Mouse (Mus musculus) adrenal gland, adult 18-20 months (tissue): Measurements from ENCODE around the gene Garnl3. TPM values are rescaled to one million over a fixed set of nuclear protein-coding genes. Genes with fewer than 3 reads are reported as not detected.
"Not testable (repeated sequence)": the region's sequence is repeated elsewhere in the genome, so short reads cannot be mapped to it uniquely, and the experiment has no call there.

Experiments used
- DNase-seq, 2 experiments: peaks; one replicate each; pipeline ENCODE4 v3.0.0; 2021 to 2022; ENCODE audit warnings: low spot score in 2 of 2
- total RNA-seq, 2 experiments: library from RNA; stranded (reverse); gene quantifications; 1 replicate in 1 of 2; 2 replicates in 1 of 2; pipeline ENCODE4 v1.2.3; 2021

The Garnl3 gene
- total RNA-seq, 2 experiments from 2014 or later: 11.4 to 16.1 TPM

DNA sequence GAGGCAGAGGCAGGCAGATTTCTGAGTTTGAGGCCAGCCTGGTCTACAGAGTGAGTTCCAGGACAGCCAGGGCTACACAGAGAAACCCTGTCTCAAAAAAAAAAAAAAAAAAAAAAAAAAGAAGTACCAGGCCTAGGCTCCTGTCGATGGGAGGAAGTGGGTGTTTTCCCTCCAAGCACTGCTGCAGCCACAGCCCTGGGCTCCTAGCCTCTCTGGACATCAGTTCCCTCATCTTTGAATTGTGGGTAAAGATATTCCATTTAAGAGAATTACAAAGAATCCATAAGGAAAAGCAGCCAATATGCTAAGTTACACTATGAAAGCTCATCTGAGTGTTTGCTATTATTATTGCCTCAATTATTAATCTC is 41.4 kb downstream of the Garnl3 start:
- DNase-seq: not testable (repeated sequence)

DNA sequence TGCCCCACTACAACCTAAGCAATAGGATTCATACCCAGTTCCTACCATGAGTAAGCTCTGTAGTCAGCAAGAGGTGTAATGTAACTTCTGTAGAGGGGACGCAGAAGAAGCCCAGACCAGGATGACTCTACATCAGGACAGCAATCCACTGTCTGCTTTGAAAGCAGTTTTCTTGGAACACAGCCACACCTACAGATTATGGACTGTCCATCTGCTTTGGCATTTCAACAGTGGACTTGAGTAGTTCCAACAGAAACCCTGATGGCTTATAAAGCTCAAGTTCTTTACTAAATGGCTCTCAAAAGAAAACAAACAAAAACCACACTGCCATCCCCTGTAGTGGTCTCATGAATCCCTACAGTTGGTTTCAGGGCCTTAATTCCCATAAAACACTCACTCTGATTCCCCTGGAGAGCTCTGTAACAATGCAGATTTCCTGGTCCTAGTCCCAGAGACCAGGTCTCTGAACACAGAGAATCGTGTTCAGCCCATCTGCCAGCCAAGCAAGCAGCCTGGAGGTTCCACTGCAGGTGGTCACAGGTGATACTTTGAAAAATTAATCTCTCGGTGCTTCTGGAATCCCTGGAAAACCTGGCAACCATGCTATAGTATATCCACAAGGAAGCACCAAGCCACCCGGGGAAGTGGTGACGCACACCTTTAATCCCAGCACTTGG is 42.0 kb downstream of the Garnl3 start:
- no peak for DNase-seq

DNA sequence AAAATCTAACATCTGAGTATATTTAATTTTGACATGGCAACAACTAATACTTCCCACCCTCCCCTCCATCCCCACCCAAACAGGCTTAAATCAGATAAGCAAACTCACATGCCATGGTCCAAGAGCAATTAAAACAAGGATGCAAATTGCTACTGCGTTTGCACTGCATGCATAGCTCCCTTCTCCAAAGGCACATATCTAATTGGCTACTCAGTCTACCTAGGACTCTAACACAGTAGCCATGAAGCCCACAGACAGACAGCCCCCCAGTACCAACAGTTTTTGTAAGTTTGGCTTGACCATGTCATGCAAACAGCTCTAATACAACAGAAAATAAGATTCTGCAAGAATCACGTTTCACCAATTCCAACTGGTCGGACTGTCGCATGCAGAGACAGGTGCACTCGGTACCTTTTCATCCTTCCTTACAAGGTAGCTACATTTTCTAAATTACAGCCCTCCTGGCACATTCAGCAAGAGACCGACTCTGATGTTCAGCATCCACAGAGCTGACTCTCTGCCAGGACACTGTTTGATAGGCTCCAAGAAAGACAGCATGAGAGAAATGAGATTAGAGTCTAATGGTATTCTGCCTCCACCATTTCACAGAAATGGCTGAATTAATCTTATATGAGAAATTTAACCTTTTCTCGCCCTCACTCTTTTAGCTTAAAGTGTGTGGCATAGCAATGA is 44.6 kb downstream of the Garnl3 start:
- DNase-seq: no peak

DNA sequence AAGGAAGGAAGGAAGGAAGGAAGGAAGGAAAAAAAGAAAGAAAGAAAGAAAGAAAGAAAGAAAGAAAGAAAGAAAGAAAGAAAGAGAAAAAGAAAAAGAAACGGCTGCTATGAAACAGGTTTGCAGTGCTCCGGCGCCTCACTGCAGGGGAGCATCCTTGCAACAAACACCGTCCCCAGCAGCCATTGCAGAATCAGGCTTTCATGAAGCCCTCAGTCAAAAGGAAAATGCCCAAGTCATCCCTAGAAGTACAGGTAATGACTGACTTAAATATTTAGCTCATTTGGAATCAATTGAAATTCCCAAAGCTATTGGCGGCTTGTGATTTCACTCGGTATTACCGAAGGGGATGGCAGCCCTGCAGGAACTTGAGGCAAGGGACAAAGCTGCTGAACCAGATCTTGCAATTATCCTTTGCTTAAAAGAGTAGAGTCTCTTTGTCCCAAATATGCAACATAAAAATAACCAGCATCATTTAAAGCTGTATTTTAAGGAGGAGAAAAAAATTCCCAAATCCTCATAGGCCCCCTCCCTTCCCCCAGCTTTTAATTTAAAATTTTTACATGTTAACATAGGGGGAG is 45.3 kb downstream of the Garnl3 start:
- DNase-seq: no peak

DNA sequence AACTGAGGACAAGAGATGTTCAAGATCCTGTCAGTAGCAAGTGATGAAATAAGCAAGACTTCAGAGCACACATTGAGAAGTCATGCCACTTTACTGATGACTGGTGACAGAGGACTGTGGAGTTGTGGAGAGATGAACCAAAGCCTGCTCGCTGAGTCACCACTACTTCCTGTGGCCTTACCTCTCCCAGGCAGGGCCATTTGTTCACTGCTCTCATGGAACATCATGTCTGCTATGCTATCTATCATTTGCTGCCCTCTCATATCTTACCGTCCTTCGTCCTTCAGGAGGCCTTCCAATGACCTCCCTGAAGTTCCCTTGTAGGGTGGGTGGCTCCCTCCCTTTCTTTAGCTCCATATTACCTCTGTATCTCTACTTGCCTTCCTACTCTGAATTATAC is 47.2 kb downstream of the Garnl3 start:
- DNase-seq: no peak

DNA sequence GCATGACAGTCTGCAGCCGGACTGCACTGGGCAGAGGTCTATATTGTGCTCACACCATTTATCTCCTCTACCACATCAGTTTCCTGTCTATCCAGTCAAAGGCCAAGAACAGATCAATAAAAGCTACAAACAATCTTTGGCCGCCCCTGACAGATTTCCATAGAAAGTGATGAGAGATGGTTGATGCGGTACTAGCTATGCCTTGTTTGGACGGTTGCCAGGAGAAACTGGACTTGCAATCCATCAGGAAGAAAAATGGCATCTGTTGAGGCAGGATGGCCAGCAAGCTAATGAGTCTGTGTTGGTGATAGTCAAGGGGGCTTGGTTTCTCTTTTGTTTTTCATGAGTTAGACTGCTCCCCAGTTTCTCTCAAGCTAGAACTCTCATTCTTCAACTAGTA is 51.3 kb downstream of the Garnl3 start:
- no peak for DNase-seq

DNA sequence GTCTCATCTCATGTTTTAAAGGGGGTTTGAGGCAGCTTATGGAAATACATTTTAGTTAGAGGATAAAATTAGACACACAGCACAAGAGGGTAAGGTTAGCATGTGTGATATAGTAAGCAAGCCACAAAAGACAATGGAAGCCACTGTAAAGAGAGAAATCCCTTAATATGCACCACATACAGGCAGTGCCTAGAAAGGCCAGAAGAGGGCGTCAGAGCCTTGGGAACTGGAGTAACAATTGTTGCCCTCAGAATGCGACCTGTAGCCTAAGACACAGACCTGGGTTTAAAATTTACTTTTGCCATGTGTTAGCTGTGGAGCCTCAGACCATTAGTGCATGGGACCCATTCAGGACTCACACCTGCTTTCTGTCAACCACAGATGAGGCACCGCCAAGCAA is 54.2 kb downstream of the Garnl3 start:
- no peak for DNase-seq

DNA sequence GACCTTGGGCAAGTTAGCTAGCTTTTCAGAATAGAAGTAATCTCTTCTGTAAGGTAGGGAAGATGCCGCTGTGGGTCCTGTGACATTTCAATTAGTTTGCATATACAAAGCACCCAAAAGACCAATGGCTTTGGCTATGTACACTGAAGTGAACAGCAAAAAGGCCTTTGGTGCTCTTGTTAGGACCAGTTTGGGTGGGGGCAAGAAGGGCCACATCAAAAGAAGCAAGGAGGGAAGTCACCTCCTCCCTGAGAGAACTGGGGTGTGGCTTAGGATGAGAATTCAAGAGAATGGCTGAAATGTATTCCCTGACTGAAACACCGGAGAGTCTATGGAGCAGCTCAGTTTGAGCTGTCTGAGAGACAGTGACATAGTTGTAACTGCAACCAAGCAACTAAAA is 56.5 kb downstream of the Garnl3 start:
- no peak for DNase-seq

DNA sequence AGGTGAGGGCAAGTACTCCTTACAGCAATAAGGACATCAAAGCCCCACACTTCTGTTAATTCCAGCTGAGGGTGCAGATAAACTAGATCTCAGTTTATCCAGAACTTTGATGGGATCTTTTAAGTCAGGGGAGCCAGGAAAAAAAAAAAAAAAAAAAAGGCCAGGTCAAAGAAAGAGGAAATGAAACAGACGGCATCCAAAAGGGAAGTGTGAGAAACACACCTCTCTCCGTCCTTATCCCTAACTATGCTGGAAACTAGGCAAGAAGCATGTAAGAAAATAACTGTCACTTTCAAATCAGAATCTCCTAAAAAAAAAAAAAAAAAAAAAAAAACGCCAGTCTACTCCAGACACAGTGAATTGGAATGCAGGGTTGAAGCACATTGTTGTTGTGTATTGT is 57.3 kb downstream of the Garnl3 start:
- DNase-seq: no peak

DNA sequence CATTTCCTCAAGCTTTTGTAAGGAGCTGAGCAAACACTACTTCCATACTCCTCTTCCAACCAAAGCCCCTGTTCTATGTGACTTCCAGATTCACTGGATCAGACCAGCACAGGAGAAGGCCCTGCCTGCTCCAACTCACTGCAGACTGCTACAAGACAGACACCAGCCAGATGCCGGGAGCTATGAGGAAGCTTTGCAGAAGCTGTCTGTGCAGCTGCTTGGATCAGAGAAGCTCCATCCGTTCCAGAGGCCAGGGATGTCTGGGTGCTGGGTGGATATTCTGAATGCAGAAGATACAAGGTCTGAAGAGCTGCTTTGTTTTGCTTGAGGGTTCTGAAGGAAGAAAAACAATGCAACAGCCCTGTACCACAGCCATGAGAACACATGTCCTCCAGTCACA is 59.1 kb downstream of the Garnl3 start:
- no peak for DNase-seq

DNA sequence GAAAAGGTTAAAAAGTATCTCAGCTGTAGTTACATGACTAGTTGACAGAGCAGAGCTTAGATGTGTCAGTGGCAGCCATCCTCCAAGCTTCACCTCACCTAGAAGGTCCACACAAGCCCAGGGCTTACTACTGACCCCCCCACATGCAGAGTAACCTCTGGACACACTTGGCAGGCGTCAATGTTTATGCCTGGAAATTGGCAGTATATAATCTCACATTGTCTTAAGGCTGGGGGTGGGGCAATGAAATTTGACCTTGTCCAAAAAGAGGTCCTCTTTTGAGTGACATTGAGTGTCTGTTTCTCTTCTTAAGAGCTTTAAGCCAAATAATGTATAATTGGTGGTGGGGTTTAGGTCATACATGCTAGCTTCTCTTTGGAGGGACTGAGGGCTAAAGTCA is 65.8 kb downstream of the Garnl3 start:
- no peak for DNase-seq

DNA sequence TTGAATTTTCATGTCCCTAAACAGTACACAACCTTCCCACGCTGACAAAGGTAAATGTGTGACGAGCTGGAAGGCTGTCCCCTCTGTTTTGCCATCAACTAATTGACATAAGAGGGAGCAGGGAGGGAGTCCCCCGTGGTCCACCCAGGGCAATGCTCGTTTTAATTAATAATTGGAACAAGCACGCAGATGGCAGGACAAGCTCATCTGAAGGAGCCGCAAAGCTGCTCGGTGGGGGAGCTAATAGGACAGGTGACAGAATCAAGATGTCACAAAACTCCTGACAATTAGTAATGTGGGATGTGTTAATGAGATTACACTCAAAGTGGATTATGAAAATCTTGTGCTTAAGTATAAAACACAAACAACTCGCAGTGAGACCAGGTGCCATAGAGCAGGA is 68.7 kb downstream of the Garnl3 start:
- DNase-seq: no peak

DNA sequence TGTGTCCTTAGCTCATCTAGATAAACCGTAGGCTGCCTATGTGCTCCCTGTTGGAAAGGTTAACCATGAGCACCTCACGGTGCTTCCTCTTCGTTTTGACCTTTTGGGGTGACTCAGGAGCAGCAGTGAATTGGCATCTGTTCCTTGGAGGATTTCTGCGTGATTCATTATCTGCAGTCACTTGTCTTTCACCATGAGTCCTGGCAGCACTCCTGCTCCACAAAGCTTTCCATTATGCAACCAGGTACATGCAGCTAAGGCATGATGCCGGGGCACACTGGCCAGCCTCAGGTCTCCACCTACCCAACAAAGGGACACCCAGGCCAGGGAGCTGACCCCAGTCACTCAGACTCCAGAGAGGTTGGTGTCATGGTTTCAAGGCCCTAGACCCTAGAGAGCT is 72.5 kb downstream of the Garnl3 start:
- DNase-seq: no peak

DNA sequence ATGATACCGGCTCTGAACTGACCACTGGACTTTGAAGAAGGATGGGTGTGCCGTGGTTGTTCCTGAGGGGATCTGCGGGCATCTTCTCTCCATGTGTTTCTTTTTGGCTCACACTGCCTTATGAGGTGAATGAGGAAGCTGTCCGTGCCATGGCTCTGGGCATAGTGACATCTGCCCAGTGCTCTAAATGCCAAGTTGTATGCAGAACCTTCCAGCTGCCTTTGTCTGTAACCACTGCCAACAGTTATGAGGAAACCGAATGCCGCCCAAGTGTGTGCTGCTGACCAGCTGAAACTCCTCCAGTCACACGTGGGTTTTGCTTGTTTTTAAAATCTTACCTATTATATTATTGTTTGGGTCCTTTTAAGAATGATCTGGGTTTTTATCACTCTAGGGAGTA is 73.9 kb downstream of the Garnl3 start:
- DNase-seq: no peak

DNA sequence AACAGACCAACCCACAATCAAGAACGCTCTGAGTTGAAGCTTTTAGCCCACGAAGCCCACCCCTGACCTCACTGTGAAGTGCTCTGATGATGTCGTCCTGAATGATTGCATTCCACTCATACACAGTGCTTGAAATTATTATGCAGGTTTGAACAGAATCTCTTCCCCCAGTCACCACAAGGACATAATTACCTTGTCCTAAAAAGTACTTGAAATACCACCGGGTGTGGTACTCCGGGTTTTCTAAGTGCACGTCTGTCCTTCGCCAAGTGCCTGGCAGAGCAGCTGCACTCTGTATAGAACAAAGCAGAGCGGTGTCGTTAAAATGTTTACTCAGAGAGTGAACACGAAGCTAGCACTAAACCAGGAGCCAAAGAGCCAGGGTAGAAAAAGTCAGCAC is 77.5 kb downstream of the Garnl3 start:
- DNase-seq: no peak

DNA sequence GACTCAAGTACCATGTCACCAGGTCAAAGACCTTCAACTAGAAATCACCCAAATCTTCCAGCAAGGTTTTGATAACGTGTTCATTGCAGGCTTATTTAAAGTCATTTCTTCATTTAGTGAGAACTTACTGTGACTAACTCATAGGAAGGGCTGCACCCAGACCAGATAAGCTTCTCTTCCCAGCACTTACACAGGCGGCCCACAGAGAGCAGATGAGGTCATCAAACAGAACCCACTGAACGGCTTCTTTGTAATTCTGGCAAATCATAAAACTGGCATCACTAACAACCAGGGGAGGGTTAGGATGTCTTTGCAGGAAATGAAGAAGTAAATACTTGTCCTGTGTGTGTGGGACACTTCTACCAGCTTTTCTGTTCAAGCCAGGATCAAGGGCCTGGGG is 84.1 kb downstream of the Garnl3 start:
- DNase-seq: no peak

DNA sequence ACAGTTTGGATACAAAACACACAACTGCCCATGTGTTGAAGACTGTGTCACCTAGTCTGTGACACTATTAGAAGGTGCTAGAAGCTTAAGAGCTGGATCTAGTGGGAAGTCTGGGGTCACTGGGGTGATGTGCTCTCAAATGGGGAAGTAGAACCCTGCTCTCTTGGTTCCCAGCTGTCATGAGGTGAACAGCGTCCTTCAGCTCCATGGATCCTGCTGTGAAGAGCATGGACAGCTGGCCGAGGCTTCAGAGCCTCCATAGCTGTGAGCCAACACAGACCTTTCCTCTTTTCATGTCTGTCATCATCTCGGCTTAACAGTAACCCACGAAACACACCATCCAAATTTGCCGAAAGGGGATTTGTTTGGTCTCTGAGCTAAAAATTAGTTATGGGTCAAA is 84.5 kb downstream of the Garnl3 start:
- no peak for DNase-seq

DNA sequence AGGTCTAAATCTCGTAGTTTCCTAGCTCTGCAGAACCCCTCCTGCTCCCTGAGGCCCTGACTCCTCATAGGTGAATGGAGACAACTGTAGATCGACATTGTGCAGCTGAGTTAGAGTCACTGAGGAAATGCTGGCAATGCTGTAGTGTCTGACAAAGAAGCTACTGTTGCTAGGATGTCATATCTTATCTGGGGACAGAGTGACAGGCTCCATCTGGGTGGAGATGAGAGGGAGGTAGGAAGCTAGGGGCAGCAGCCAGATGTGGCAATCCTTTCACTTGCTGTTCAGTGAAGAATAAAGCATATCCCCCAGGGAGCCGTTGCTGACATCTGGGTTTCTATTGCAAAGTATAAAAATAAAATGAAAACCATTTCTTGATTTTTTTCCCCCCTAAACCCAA is 85.6 kb downstream of the Garnl3 start:
- no peak for DNase-seq

DNA sequence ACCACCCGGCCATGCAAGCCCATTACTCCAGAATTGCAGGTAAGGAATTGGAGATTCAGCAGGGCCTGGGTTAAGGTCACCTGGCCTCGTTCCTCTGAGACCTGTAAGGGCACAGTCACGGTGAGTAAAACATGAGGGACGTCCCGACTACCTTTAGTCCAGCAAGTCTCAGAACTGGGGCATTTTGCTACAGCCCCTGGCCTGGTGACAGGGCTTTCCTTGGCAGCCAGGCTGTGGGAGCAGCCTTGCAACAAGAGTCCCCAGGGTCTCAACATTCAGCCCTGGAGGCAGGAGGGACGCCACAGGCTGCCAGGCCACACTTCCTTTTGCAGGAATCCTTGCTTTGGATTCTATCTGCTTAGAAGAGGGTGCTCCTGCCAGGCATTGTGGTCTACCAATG is 88.7 kb downstream of the Garnl3 start:
- no peak for DNase-seq

DNA sequence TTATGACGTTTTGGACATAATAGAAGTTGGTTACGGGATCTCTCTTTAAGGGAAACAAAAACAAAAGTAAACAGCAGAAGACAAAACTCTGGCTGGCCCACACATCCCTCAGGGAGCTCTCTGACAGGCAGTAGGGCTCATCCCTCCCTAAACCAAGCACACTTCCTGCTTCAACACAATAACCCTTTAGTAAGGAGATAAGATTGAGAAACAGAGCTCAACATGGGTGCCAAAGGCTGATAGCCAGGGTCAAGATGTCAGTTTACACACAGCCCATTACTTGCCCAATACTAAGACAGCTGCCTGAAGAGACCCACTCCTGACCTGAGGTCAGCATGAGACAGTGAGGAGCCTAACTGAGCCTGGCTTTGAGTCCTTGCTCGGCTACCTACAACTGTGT is 89.9 kb downstream of the Garnl3 start:
- DNase-seq: no peak

DNA sequence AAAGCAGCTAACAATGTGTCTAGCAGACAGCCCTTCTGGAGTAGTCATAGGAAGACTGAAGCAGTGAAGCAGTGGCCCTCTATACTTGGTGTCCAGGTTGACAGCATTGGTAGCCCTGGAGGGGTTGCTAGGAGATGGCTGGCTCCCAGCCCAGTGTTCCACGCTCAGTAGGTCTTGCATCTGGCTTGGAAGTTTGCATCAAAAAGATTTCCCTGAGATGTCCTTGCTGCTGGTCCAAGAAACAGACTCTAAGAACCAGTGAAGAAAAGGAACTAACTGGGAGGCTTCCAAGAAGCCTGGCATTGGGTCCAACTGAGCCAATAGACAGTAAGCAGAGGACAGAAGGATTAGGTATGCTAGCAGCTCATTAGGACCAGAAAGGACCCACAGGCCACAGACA is 94.0 kb downstream of the Garnl3 start:
- DNase-seq: no peak

DNA sequence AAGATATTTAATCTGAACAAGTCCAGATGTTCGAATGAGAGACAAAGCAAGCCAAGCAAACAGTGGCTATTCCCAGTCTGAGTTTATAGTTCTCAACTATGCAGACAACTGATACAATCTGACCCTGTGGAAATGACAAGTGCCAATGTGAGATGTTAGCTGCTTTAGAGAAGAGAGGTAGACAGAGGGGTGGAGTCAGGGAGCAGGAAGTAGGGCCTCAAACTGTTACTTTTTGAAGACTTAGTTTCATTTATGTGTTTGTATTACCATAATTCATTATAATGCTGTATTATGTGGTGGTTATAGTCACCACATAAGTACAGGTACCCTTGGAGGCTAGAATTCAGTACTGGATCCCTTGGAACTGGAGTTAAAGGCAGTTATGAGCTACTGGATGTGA is 96.2 kb downstream of the Garnl3 start:
- no peak for DNase-seq

DNA sequence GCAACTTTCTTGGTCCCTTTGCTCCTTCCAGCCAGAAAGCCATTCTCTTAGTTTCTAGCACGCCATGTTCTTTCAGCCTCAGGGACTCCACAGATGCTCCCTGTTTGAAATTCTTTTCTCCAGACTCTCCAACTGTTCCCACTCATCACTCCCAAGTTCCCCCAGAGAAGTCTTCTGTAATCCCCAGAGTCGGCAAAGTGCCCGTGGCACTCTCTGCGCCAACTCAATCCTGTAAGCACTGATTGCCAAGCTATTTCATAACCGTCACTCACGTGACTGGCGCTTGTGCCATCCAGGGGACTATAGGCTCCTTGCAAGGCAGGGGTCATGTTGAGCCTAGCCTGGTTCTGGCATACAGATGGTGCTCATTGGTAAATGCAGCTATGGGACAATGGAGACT is 98.2 kb downstream of the Garnl3 start:
- DNase-seq: peak in 1 of 2 experiments; percentile 46
